Mouse (Mus musculus): ENCODE measurements around the gene Dnase2b. TPM values are rescaled to one million over a fixed set of nuclear protein-coding genes. Genes with fewer than 3 reads are reported as not detected.

Dnase2b gene
- polyA plus RNA-seq, 1 experiment from 2014 or later: 4.8 TPM

DNA sequence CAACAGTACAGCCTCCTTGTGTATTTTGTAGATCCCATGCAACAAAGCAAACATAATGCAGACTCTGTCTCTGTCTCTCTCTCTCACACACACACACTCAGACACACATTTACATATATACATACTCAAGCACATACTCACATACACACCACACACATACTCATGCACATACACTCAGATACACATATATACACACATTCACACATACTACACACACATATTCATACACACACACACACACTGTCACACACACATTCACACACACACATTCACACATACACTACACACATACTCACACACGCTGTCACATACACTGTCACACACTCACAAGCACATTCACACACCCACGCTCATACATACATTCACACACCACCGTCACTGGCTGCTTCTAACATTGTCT, 12.9 kb downstream of the Dnase2b start:
- Histone ChIP-seq H3K36me3 (ENCODE audit: control insufficient read depth, insufficient read depth) (no peaks in the 10 kb centered on the region), H3K4me1 (ENCODE audit: control insufficient read depth, low read depth, low read length) (peaks cover 8% of the 10 kb centered on the region), H3K9me3 (replicated peaks; ENCODE audit: control insufficient read depth, low read length) (no peaks in the 10 kb centered on the region), H3K9ac (ENCODE audit: low read depth, low read length) (no peak overlapping the region), H3K27me3 (ENCODE audit: control insufficient read depth, insufficient read depth, low read depth, low read length) (no peaks in the 10 kb centered on the region), H3K4me3 (ENCODE audit: low read depth, low read length) (no peak overlapping the region), H3K4me2 (ENCODE audit: low read depth, low read length) (no peak overlapping the region), H3K27ac (ENCODE audit: low read length) (no peak overlapping the region)
- WGBS (ENCODE audit: insufficient replicate concordance): 73% methylated on average over 3 of the region's 3 CpGs
- no peak for ATAC-seq (ENCODE audit: low read depth)

DNA sequence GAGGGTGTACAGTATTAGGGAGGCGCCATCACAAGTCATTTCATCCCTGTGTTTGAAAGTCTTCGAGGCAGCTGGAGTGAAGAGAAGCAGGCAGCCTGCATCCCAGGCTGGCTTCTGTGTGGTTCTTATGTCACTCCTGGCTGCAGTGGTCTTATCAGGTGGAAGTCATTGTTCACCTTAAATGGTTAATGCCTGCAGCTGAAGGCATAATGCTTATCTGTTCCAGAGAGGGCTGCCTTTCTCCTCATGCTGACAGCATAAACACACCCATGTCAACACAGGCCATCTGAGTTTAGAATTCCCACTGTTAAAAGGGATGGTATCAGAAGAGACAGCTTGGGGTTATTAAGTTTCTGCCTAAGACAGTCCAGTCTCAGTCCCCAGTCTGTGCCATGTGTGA, 14.2 kb downstream of the Dnase2b start:
- Histone ChIP-seq H3K4me2 (ENCODE audit: low read depth, low read length) (no peak overlapping the region), H3K27me3 (ENCODE audit: control insufficient read depth, insufficient read depth, low read depth, low read length) (no peaks in the 10 kb centered on the region), H3K9me3 (replicated peaks; ENCODE audit: control insufficient read depth, low read length) (no peaks in the 10 kb centered on the region), H3K36me3 (ENCODE audit: control insufficient read depth, insufficient read depth) (no peaks in the 10 kb centered on the region), H3K27ac (ENCODE audit: low read length) (no peak overlapping the region), H3K4me1 (ENCODE audit: control insufficient read depth, low read depth, low read length) (peaks cover 8% of the 10 kb centered on the region), H3K4me3 (ENCODE audit: low read depth, low read length) (no peak overlapping the region), H3K9ac (ENCODE audit: low read depth, low read length) (no peak overlapping the region)
- 49% methylated on average over 2 of the region's 2 CpGs for WGBS (ENCODE audit: insufficient replicate concordance)
- ATAC-seq (ENCODE audit: low read depth): peak; percentile 57

DNA sequence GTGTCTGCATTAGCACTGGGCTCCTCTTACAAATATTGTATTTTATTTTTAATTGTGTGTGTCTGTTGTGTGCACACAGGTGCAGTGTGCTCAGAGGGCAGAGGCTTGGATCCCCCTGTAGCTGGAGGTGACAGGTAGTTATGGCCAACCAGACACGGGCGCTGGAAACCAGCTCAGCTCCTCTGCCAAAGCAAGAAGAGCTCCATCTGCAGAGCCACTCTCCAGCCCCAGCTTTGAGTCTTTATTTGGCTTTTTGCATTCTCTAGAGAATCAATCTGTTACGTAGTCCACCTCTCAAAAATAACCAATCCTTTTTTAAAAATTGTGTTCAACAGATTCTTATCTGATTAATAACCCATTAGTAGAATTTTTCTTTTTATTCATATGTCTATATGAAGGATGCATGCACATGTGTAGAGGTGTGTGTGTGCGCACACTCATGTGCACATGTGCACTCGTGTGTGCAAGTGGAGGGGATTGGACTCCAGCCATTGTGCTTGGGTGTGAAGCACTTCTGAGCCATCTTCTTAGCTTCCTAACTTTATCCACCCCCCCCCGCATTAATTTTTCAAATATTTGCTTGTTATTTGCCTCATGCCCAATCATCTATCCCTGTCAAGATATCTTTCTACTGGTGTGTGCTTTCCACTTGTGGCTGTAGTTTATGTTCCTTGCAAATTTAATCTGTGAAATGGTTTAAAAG, 16.0 kb downstream of the Dnase2b start:
- Histone ChIP-seq H3K36me3 (ENCODE audit: control insufficient read depth, insufficient read depth) (no peaks in the 10 kb centered on the region), H3K4me1 (ENCODE audit: control insufficient read depth, low read depth, low read length) (peaks cover 8% of the 10 kb centered on the region), H3K27me3 (ENCODE audit: control insufficient read depth, insufficient read depth, low read depth, low read length) (no peaks in the 10 kb centered on the region), H3K9ac (ENCODE audit: low read depth, low read length) (no peak overlapping the region), H3K4me2 (ENCODE audit: low read depth, low read length) (0 out of 2 replicates have a peak overlapping the region, but pooled peaks have one; percentile 3), H3K9me3 (replicated peaks; ENCODE audit: control insufficient read depth, low read length) (no peaks in the 10 kb centered on the region), H3K27ac (ENCODE audit: low read length) (no peak overlapping the region), H3K4me3 (ENCODE audit: low read depth, low read length) (peak overlapping the region; percentile 13; the same call in 1 of the 2 replicates)
- 71% methylated on average over 6 of the region's 6 CpGs for WGBS (ENCODE audit: insufficient replicate concordance)
- ATAC-seq (ENCODE audit: low read depth): no peak

DNA sequence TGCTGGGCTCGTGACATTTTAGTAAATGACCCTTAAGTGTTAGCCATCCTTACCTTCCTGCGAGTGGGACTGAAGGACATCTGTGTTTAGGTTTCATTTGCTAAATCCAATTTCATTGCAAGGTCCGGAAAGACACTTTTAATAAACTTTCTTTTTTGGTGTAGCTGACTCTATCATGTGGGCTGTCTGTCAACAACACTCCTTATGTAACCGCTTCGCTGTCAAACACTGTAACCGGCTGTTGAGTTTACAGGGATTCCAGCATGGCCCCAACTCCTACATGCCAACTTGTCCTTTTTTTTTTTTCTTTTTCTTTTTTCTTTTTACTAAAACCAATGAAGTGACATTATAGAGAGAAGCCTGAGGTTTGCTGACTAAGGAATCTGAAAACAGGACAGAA, 17.0 kb downstream of the Dnase2b start:
- peak overlapping the region; percentile 13 for H3K4me3 ChIP-seq (ENCODE audit: low read depth, low read length)
- H3K36me3 ChIP-seq (ENCODE audit: control insufficient read depth, insufficient read depth): no peaks in the 10 kb centered on the region
- 69% methylated on average over 6 of the region's 6 CpGs for WGBS (ENCODE audit: insufficient replicate concordance)
- ATAC-seq (ENCODE audit: low read depth): no peak
- peak overlapping the region; percentile 3; the same call in 1 of the 2 replicates for H3K4me2 ChIP-seq (ENCODE audit: low read depth, low read length)
- peaks cover 8% of the 10 kb centered on the region for H3K4me1 ChIP-seq (ENCODE audit: control insufficient read depth, low read depth, low read length)
- H3K27me3 ChIP-seq (ENCODE audit: control insufficient read depth, insufficient read depth, low read depth, low read length): no peaks in the 10 kb centered on the region
- H3K27ac ChIP-seq (ENCODE audit: low read length): peak overlapping the region; percentile 39
- no peaks in the 10 kb centered on the region for H3K9me3 ChIP-seq (replicated peaks; ENCODE audit: control insufficient read depth, low read length)
- H3K9ac ChIP-seq (ENCODE audit: low read depth, low read length): no peak overlapping the region

DNA sequence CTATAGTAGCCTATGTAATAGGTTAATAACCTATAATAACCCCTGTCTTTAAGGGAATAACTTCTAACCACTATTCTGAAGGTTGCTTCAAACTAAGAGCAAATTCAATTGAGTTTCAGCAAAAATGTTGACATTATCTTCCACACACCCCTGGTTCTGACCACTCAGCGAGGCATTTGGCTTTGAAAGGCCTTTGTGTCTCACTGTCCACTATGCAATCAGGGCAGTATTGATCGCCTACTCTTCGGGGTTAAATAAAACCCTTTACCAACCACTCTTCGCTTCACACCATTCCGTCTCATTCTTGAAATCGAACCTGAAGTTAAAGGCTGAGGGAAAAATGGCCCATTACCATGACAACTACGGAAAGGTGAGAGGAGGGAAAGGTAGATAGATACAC, 18.5 kb downstream of the Dnase2b start:
- no peaks in the 10 kb centered on the region for H3K9me3 ChIP-seq (replicated peaks; ENCODE audit: control insufficient read depth, low read length)
- H3K36me3 ChIP-seq (ENCODE audit: control insufficient read depth, insufficient read depth): no peaks in the 10 kb centered on the region
- peak overlapping the region; percentile 49 for H3K27ac ChIP-seq (ENCODE audit: low read length)
- ATAC-seq (ENCODE audit: low read depth): peak; percentile 62
- no peak overlapping the region for H3K9ac ChIP-seq (ENCODE audit: low read depth, low read length)
- 66% methylated on average over 7 of the region's 7 CpGs for WGBS (ENCODE audit: insufficient replicate concordance)
- H3K27me3 ChIP-seq (ENCODE audit: control insufficient read depth, insufficient read depth, low read depth, low read length): no peaks in the 10 kb centered on the region
- peaks cover 8% of the 10 kb centered on the region for H3K4me1 ChIP-seq (ENCODE audit: control insufficient read depth, low read depth, low read length)
- H3K4me2 ChIP-seq (ENCODE audit: low read depth, low read length): no peak overlapping the region
- H3K4me3 ChIP-seq (ENCODE audit: low read depth, low read length): peak overlapping the region; percentile 10; the same call in 1 of the 2 replicates

DNA sequence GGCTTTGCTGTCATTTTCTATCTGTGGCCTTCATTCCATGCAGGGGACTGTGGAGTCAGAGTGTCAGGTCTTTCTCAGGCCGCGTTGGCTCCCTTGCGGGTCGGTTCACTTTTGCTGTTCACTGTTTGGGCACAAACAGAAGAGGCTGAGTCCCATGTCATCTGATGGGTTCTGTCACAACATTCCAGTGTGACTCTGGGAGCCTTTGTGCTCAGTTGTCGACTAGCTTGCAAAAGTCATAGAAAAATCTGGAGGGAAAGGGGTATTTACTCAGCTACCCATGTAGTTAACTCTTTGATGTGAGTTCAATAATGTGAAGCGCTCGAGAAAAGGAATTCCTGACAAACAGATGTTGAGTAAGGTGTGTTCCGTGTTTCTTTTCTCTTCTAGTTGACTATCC, 19.0 kb downstream of the Dnase2b start:
- H3K9ac ChIP-seq (ENCODE audit: low read depth, low read length): no peak overlapping the region
- peak overlapping the region; percentile 74 for H3K27ac ChIP-seq (ENCODE audit: low read length)
- no peak for ATAC-seq (ENCODE audit: low read depth)
- no peak overlapping the region for H3K4me2 ChIP-seq (ENCODE audit: low read depth, low read length)
- no peak overlapping the region for H3K4me3 ChIP-seq (ENCODE audit: low read depth, low read length)
- H3K4me1 ChIP-seq (ENCODE audit: control insufficient read depth, low read depth, low read length): peaks cover 6% of the 10 kb centered on the region
- H3K9me3 ChIP-seq (replicated peaks; ENCODE audit: control insufficient read depth, low read length): no peaks in the 10 kb centered on the region
- no peaks in the 10 kb centered on the region for H3K27me3 ChIP-seq (ENCODE audit: control insufficient read depth, insufficient read depth, low read depth, low read length)
- WGBS (ENCODE audit: insufficient replicate concordance): 70% methylated on average over 8 of the region's 8 CpGs
- H3K36me3 ChIP-seq (ENCODE audit: control insufficient read depth, insufficient read depth): no peaks in the 10 kb centered on the region

DNA sequence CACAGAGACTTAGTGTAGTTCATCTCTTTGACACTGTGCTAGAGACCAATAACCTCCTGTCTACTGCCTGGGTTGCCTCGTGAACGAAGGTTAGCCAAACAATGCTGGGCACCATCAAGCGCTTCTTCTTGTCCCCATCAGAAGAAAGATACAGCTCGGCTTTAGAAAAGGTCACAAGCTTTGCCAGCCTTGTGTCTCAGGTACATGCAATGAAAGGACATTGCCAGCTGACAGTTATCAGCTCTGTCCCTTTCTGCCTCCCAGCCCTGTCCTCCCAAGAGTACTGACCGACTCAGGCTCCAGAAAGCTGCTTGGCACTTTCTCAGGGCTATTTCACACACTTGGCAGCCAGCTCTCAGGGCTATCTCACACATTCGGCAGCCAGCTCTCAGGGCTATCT, 20.0 kb downstream of the Dnase2b start:
- no peak overlapping the region for H3K9ac ChIP-seq (ENCODE audit: low read depth, low read length)
- H3K4me2 ChIP-seq (ENCODE audit: low read depth, low read length): no peak overlapping the region
- H3K36me3 ChIP-seq (ENCODE audit: control insufficient read depth, insufficient read depth): no peaks in the 10 kb centered on the region
- H3K27me3 ChIP-seq (ENCODE audit: control insufficient read depth, insufficient read depth, low read depth, low read length): no peaks in the 10 kb centered on the region
- no peaks in the 10 kb centered on the region; the same call in 1 of the 2 replicates for H3K4me1 ChIP-seq (ENCODE audit: control insufficient read depth, low read depth, low read length)
- no peak overlapping the region for H3K27ac ChIP-seq (ENCODE audit: low read length)
- no peaks in the 10 kb centered on the region for H3K9me3 ChIP-seq (replicated peaks; ENCODE audit: control insufficient read depth, low read length)
- no peak for ATAC-seq (ENCODE audit: low read depth)
- H3K4me3 ChIP-seq (ENCODE audit: low read depth, low read length): no peak overlapping the region
- WGBS (ENCODE audit: insufficient replicate concordance): 64% methylated on average over 6 of the region's 6 CpGs

DNA sequence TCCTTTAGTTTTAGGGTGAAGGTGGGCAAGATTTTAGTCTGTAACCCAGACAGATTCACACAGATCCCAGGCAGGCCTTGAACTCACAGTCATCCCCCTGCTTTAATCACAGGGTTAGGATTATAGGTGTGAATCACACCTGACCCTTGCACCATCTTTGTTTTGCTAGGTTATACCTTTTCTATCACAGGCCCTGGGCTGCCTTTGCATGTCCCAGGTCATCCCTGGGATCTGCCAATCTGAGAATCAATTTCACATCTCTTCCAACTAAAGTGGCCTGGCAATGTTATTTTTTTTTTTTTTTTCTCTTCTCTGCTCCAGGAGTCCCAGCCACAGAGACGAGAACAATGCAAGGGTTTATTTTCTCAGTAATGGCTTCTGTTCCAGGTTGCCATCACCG, 23.8 kb downstream of the Dnase2b start:
- no peak overlapping the region for H3K4me3 ChIP-seq (ENCODE audit: low read depth, low read length)
- peak overlapping the region; percentile 65 for H3K27ac ChIP-seq (ENCODE audit: low read length)
- ATAC-seq (ENCODE audit: low read depth): peak; percentile 3; the same call in 1 of the 2 replicates
- no peaks in the 10 kb centered on the region for H3K4me1 ChIP-seq (ENCODE audit: control insufficient read depth, low read depth, low read length)
- H3K27me3 ChIP-seq (ENCODE audit: control insufficient read depth, insufficient read depth, low read depth, low read length): no peaks in the 10 kb centered on the region
- no peaks in the 10 kb centered on the region for H3K36me3 ChIP-seq (ENCODE audit: control insufficient read depth, insufficient read depth)
- H3K9ac ChIP-seq (ENCODE audit: low read depth, low read length): no peak overlapping the region
- no peaks in the 10 kb centered on the region for H3K9me3 ChIP-seq (replicated peaks; ENCODE audit: control insufficient read depth, low read length)
- H3K4me2 ChIP-seq (ENCODE audit: low read depth, low read length): no peak overlapping the region
- WGBS (ENCODE audit: insufficient replicate concordance): 58% methylated on average over 2 of the region's 2 CpGs

DNA sequence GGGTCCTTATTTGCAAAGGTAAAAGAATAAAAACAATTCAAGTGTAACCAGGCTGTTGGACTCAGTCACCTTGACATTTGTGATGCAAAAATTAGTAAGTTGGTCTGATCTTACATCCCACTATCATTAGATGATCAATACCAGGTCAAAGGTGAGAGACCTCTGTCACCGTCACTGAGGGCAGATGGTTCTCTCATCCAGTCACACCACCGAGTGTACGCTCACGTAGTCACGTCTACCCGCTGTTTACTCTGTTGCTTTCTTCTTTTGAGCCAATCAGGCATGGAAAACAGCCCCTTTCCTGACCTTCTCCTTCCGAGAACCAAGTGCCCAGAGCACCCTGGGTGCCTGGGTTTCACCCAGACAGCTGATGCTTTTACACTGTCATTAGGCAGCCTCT, 24.2 kb downstream of the Dnase2b start:
- peak overlapping the region; percentile 65 for H3K27ac ChIP-seq (ENCODE audit: low read length)
- no peak overlapping the region for H3K9ac ChIP-seq (ENCODE audit: low read depth, low read length)
- ATAC-seq (ENCODE audit: low read depth): peak; percentile 86
- H3K9me3 ChIP-seq (replicated peaks; ENCODE audit: control insufficient read depth, low read length): no peaks in the 10 kb centered on the region
- WGBS (ENCODE audit: insufficient replicate concordance): 54% methylated on average over 7 of the region's 7 CpGs
- no peak overlapping the region for H3K4me2 ChIP-seq (ENCODE audit: low read depth, low read length)
- no peaks in the 10 kb centered on the region for H3K27me3 ChIP-seq (ENCODE audit: control insufficient read depth, insufficient read depth, low read depth, low read length)
- H3K4me1 ChIP-seq (ENCODE audit: control insufficient read depth, low read depth, low read length): no peaks in the 10 kb centered on the region
- no peak overlapping the region for H3K4me3 ChIP-seq (ENCODE audit: low read depth, low read length)
- no peaks in the 10 kb centered on the region for H3K36me3 ChIP-seq (ENCODE audit: control insufficient read depth, insufficient read depth)

Measured in liver, embryonic 16.5 days (tissue).